Comparison of ENCODE assay signal across 9 mouse cellular contexts in the genomic region with DNA sequence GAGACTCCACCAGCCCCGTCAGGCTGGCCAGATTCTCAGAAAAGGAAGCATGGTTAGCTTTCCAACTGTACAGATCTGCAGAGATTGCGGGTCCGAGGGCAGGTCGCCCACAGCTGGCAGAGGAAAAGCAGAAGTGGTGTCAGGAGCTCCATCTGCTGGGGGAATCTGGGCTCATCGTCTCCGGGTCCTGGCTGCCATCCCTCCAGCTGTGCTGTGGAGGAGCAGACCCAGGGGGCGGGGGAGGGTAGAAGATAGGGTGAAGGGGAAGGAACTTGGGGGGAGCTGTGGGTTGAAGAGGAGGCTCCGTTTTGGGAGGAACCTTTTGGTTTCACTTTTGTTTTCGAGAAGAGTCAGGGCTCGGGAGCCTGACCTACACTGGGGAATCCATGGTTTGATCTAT.
DNase-seq lines count a peak whose midpoint lies in the region; ATAC-seq and TF ChIP-seq lines count a peak whose summit lies in the region.
"Had no signal": no experiment of that assay in that cellular context is flagged by ENCODE, and none has a peak within 500 bp of the region (broad histone marks: within the 10 kb centered on the region; RNA-seq: fewer than 3 reads in every experiment).

No protein-coding gene starts in this region.

- H3K4me2 ChIP-seq in forebrain, embryonic 11.5 days (ENCODE audit: low read depth, low read length, severe bottlenecking) = no peak overlapping the region
- H3K4me2 ChIP-seq: embryonic facial prominence, embryonic 13.5 days had no signal

- no peaks in the 10 kb centered on the region for H3K9me3 ChIP-seq in forebrain, embryonic 11.5 days (ENCODE audit: control insufficient read depth, low read length)
- H3K9me3 ChIP-seq: embryonic facial prominence, embryonic 13.5 days had no signal

- no peak overlapping the region for H3K27ac ChIP-seq in testis, adult 2 months (ENCODE audit: control insufficient read depth, insufficient read depth, low read depth, low read length)
- H3K27ac ChIP-seq in forebrain, embryonic 11.5 days (ENCODE audit: low read depth, low read length) = no peak overlapping the region
- H3K27ac ChIP-seq: embryonic facial prominence, embryonic 13.5 days had no signal

- WGBS in forebrain, embryonic 11.5 days = 79% methylated on average over 10 of the region's 10 CpGs

- H3K27me3 ChIP-seq in testis, adult 2 months (ENCODE audit: control insufficient read depth, insufficient read depth, low read length) = no peaks in the 10 kb centered on the region
- no peaks in the 10 kb centered on the region for H3K27me3 ChIP-seq in forebrain, embryonic 11.5 days (ENCODE audit: control insufficient read depth, insufficient read depth, low read length)
- H3K27me3 ChIP-seq: embryonic facial prominence, embryonic 13.5 days had no signal

- no peak for TF ChIP-seq POLR2A in testis, adult 2 months (IDR thresholded peaks at IDR 0.05; ENCODE audit: control insufficient read depth, low read depth, low read length)

- no peak overlapping the region for H3K9ac ChIP-seq in forebrain, embryonic 11.5 days (ENCODE audit: low read length)
- H3K9ac ChIP-seq: embryonic facial prominence, embryonic 13.5 days had no signal

- no peak for ATAC-seq in forebrain, embryonic 11.5 days (replicated peaks; ENCODE audit: low FRiP score)

- no peaks in the 10 kb centered on the region; the same call in 1 of the 2 replicates for H3K4me1 ChIP-seq in testis, adult 2 months (ENCODE audit: control insufficient read depth, insufficient read depth, low read length)
- no peaks in the 10 kb centered on the region for H3K4me1 ChIP-seq in forebrain, embryonic 11.5 days (replicated peaks; ENCODE audit: control insufficient read depth, insufficient read depth, low read length)
- H3K4me1 ChIP-seq: embryonic facial prominence, embryonic 13.5 days had no signal

- peak; percentile 39 to 61 for DNase-seq in adrenal gland, adult (ENCODE audit: inconsistent age in 2 of 2, low spot score in 1 of 2)
- DNase-seq in adrenal gland, adult 2 months = no peak
- DNase-seq in testis, postnatal 14 days (ENCODE audit: low spot score) = no peak
- DNase-seq in lung, postnatal 10 days = peak; percentile 28
- peak; percentile 73 for DNase-seq in thymus, postnatal 4 days
- no peak for DNase-seq in layer of hippocampus, adult 11-12 months (ENCODE audit: low spot score)
- no peak for DNase-seq in forebrain, embryonic 11.5 days (ENCODE audit: low spot score)

- no peaks in the 10 kb centered on the region for H3K36me3 ChIP-seq in testis, adult 2 months (ENCODE audit: control insufficient read depth, insufficient read depth, low read length)
- H3K36me3 ChIP-seq in forebrain, embryonic 11.5 days (ENCODE audit: control insufficient read depth, insufficient read depth, low read length) = no peaks in the 10 kb centered on the region
- H3K36me3 ChIP-seq: embryonic facial prominence, embryonic 13.5 days had no signal

- no peak overlapping the region; the same call in 1 of the 2 replicates for H3K4me3 ChIP-seq in testis, adult 2 months (ENCODE audit: control insufficient read depth, low read depth, low read length)
- no peak overlapping the region for H3K4me3 ChIP-seq in forebrain, embryonic 11.5 days (ENCODE audit: low read depth, low read length)
- H3K4me3 ChIP-seq: embryonic facial prominence, embryonic 13.5 days had no signal

- peak; percentile 22; the same call in 1 of the 2 replicates for TF ChIP-seq CTCF in testis, adult 2 months (IDR thresholded peaks at IDR 0.05; ENCODE audit: control insufficient read depth, insufficient read depth, insufficient replicate concordance, low read depth, low read length)

Comparison
In these comparisons a context has a peak if more than half of its experiments do, and no peak if none do; other contexts are left out.
1. DNase-seq: peak in adrenal gland, adult (2 of 2), lung, postnatal 10 days (single experiment) and thymus, postnatal 4 days (single experiment); none in adrenal gland, adult 2 months (single experiment), testis, postnatal 14 days (single experiment), layer of hippocampus, adult 11-12 months (single experiment) and forebrain, embryonic 11.5 days (single experiment).